Mouse (Mus musculus) G1E (cell line): Measurements from ENCODE around the gene Ppm1j.

Experiments
- CTCF ChIP-seq: IDR thresholded peaks from 2 replicates; pipeline ENCODE4 v1.5.1; 2012; ENCODE audit warnings: low read depth, low read length, inconsistent platforms, mixed read lengths
- TAL1 ChIP-seq: conservative IDR thresholded peaks from 2 replicates; pipeline ENCODE4 v1.6.1; 2012; ENCODE audit warnings: low read depth, low read length, inconsistent platforms, mixed read lengths

DNA sequence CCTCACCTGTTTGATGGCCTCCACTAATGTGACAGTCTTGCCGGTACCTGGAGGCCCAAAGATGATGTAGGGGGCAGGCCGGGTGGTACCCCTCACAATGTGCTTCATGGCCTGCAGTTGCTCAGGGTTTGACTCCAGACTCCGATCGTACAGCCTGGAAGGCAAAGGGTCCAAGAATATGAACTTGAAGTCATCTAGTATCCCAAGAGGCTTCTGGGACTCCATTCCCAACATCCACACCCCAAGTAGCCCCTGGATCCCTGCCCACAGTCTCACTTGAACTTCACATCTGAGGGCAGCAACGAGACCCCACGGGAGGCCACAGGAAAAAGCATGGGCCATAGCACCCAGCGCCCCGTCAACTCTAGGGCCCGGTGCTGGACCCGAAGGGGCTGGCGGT is 19.8 kb downstream of the Ppm1j start:
- no peak for TF ChIP-seq CTCF
- TF ChIP-seq TAL1: no peak
